Mouse (Mus musculus) E14TG2a.4 (cell line): Measurements from ENCODE around the gene Gm20388.

ENCODE experiments used
- H3K27me3 ChIP-seq: 2 replicates; pipeline ENCODE4 v1.6.1; 2014; ENCODE audit warnings: low read length, control low read depth; ENCODE audit not compliant: insufficient read depth
- H3K36me3 ChIP-seq: 2 replicates; pipeline ENCODE4 v1.6.1; 2014; ENCODE audit warnings: low read length, control low read depth; ENCODE audit not compliant: insufficient read depth
- H3K4me1 ChIP-seq: replicated peaks from 2 replicates; pipeline ENCODE4 v1.6.1; 2014; ENCODE audit warnings: low read depth, low read length, control low read depth
- H3K4me3 ChIP-seq: replicated peaks from 2 replicates; pipeline ENCODE4 v1.5.1; 2014; ENCODE audit warnings: mild to moderate bottlenecking, low read length
- H3K9me3 ChIP-seq: 2 replicates; pipeline ENCODE4 v1.6.1; 2014; ENCODE audit warnings: low read length, control low read depth
- CTCF ChIP-seq: conservative IDR thresholded peaks from 2 replicates; pipeline ENCODE4 v1.5.1; 2014; ENCODE audit warnings: low read length
- NANOG ChIP-seq: IDR thresholded peaks from 2 replicates; pipeline ENCODE4 v1.6.1; 2014; ENCODE audit warnings: borderline replicate concordance, low read length, mixed read lengths
- POU5F1 ChIP-seq: IDR thresholded peaks from 2 replicates; pipeline ENCODE4 v1.6.1; 2014; ENCODE audit warnings: low read length, borderline replicate concordance

Gene Gm20388

DNA sequence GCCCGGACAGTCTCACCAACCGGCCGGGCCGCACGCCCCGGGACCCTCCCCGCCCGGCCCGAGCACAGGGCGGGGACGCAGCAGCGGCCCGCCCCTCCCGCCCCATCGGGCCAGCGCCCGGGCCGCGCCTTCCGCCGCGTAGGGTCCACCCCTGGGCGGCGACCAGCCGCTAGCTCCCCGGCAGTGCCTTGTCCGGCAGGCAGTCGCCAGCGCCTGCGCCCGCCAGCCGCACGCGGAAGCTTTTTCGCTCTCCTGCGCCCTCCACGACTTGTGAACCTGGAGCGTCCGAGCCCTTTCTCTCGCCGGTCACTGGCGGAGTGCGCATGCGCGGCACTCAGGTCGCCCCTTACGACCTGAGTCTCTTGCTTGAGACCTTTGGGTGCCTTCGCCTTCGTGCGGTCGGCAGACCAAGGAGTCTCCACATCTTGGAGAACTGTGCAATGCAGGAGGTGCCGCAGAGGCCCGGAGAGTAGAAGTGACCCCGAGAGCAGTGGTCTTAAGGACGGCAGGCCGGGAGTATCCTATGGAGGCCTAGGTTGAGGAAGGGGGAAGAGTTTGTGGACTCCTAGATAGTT lies 4072.3 kb downstream of the Gm20388 start, which contains the start of gene Abcb10:
Abcb10 (minus strand) TSS at position 297 of the 575 bp plus-strand sequence.
- Histone ChIP-seq H3K9me3 (no peaks in the 10 kb centered on the region), H3K27me3 (peaks cover 9% of the 10 kb centered on the region), H3K4me3 (peak within 1 kb of the TSS; percentile 93), H3K4me1 (peaks cover 37% of the 10 kb centered on the region), H3K36me3 (no peaks in the 10 kb centered on the region)
- TF ChIP-seq CTCF (no peak), POU5F1 (no peak), NANOG (no peak)

- Histone ChIP-seq H3K9me3 (no peaks in the 10 kb centered on the region), H3K36me3 (peaks cover 12% of the 10 kb centered on the region), H3K27me3 (no peaks in the 10 kb centered on the region), H3K4me1 (peaks cover 64% of the 10 kb centered on the region), H3K4me3 (no peak overlapping the region)
- TF ChIP-seq NANOG (no peak), POU5F1 (no peak), CTCF (no peak)
Observed at GRCm38 (mm10) chr8:123988605-123989038, 4078.0 kb downstream of the Gm20388 start.

- TF ChIP-seq CTCF (no peak), NANOG (no peak)
- Histone ChIP-seq H3K4me3 (no peak overlapping the region), H3K36me3 (peaks cover 12% of the 10 kb centered on the region)
Observed at GRCm38 (mm10) chr8:123989128-123989527, 4078.5 kb downstream of the Gm20388 start.

DNA sequence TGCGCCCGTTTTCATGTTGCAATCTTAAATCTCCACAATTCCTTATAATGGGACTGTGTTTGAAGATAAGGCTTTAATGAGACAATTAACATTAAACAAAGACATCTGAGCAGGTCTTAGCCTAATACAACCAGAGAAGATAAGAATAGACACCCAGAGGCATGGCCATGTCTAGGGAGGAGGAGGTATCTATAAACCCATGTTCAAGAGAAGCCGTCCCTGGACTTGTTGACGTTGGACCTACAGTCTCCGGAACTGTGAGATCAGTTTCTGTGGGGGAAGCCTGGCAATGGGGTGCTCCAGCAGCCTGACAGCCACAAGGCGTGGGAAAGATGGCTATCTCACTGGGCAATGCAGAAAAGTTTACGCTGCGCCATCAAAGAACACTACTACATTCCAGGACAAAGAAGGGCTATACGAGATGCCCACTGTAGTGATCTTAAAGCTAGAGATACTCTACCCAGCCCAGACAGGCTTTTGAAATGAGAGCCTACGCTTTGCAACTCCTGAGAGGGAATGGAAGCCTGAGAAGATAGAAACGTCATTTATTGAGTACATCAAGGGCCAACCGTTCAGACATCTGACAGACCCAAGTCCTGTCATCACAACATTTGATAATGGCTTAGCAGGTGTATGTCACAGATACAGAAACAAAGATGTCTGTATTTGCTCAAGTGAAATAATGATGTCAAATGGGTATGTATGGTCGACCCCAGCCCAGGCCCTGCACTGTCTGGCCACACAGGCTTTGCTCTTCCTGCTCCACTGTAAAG lies 4079.8 kb downstream of the Gm20388 start:
- peaks cover 25% of the 10 kb centered on the region for H3K36me3 ChIP-seq
- TF ChIP-seq CTCF, result no peak
- no peak for TF ChIP-seq NANOG
- no peak for TF ChIP-seq POU5F1
- peaks cover 75% of the 10 kb centered on the region for H3K4me1 ChIP-seq
- no peaks in the 10 kb centered on the region for H3K27me3 ChIP-seq
- no peaks in the 10 kb centered on the region for H3K9me3 ChIP-seq
- no peak overlapping the region for H3K4me3 ChIP-seq

More at GRCm38 (mm10) chr8:123989128-123989527, 4078.5 kb downstream of the Gm20388 start:
- H3K9me3 ChIP-seq, result no peaks in the 10 kb centered on the region
- H3K27me3 ChIP-seq, result no peaks in the 10 kb centered on the region
- H3K4me1 ChIP-seq, result peaks cover 64% of the 10 kb centered on the region

DNA sequence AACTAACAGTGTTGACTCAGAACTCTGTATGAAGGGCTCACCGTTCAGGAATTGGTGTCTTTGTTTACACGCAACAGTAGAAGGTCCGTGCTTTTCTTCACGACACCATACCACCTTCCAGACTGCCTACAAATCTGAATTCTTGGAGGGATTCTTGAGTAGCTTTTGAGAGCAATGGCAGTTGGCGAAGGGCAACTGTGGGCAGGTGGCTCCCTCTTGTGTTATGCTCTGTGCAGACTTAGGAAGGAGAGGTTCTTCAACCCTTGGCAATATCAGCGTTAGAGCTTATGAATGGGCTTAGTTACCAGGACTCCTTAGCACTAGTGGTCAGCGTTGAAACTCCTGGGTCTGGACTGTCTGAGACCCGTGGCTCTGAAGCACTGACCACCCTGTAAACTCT lies 4081.9 kb downstream of the Gm20388 start:
- no peak overlapping the region for H3K4me3 ChIP-seq
- H3K9me3 ChIP-seq, result no peaks in the 10 kb centered on the region
- H3K4me1 ChIP-seq, result peaks cover 89% of the 10 kb centered on the region
- peaks cover 43% of the 10 kb centered on the region for H3K36me3 ChIP-seq
- H3K27me3 ChIP-seq, result no peaks in the 10 kb centered on the region
- TF ChIP-seq CTCF (no peak), NANOG (no peak), POU5F1 (no peak)

GRCm38 (mm10) chr8:123993597-123993996 lies 4083.0 kb downstream of the Gm20388 start:
- H3K27me3 ChIP-seq, result no peaks in the 10 kb centered on the region
- H3K4me3 ChIP-seq, result peak overlapping the region; percentile 39
- peaks cover 91% of the 10 kb centered on the region for H3K4me1 ChIP-seq
- TF ChIP-seq CTCF (no peak), POU5F1 (no peak), NANOG (no peak)
- peaks cover 52% of the 10 kb centered on the region for H3K36me3 ChIP-seq
- H3K9me3 ChIP-seq, result no peaks in the 10 kb centered on the region

- H3K4me3 ChIP-seq, result peak overlapping the region; percentile 39
- TF ChIP-seq NANOG, result no peak
- no peak for TF ChIP-seq POU5F1
- TF ChIP-seq CTCF, result no peak
- H3K4me1 ChIP-seq, result peaks cover 91% of the 10 kb centered on the region
- peaks cover 56% of the 10 kb centered on the region for H3K36me3 ChIP-seq
- no peaks in the 10 kb centered on the region for H3K9me3 ChIP-seq
- H3K27me3 ChIP-seq, result no peaks in the 10 kb centered on the region
Observed at GRCm38 (mm10) chr8:123993997-123994396, 4083.4 kb downstream of the Gm20388 start.

DNA sequence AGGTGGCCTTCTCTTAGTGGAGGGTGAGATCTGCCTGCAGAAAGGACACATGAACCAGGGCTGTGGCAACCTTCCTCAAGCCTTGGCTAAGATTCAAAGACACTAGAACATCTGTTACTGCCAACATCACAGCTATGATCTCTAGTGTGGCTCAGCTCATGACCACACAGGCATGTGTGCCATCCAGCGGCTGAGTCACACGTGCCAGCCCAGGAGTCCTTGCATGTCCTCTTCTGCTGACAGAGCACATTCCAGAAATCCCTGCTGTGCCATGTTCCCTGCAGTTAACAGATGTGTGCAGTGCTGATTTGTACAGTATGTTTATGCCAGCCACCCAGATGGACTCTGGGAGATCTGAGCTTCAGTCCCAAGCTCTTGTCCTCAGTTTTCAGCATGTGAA lies 4088.9 kb downstream of the Gm20388 start:
- H3K4me1 ChIP-seq, result peaks cover 92% of the 10 kb centered on the region
- TF ChIP-seq POU5F1 (no peak), CTCF (no peak)

GRCm38 (mm10) chr8:124002546-124003108 lies 4092.0 kb downstream of the Gm20388 start:
- Histone ChIP-seq H3K36me3 (peaks cover 100% of the 10 kb centered on the region), H3K27me3 (no peaks in the 10 kb centered on the region), H3K9me3 (no peaks in the 10 kb centered on the region), H3K4me3 (no peak overlapping the region), H3K4me1 (peaks cover 88% of the 10 kb centered on the region)
- TF ChIP-seq POU5F1 (no peak), NANOG (no peak), CTCF (no peak)

More for the DNA sequence above, 4088.9 kb downstream of the Gm20388 start:
- H3K36me3 ChIP-seq, result peaks cover 97% of the 10 kb centered on the region
- H3K4me3 ChIP-seq, result no peak overlapping the region
- no peaks in the 10 kb centered on the region for H3K9me3 ChIP-seq
- H3K27me3 ChIP-seq, result no peaks in the 10 kb centered on the region
